Mouse (Mus musculus): ENCODE data around the gene Rpl7l1. TPM values are rescaled to one million over a fixed set of nuclear protein-coding genes. Genes with fewer than 3 reads are reported as not detected.
A peak's percentile ranks its signal among the peaks of the same experiment; 100 is the strongest.

Rpl7l1 gene
- 136 and 145 TPM in 2 replicates for polyA plus RNA-seq (2015; fragmentation: Nextera tagmentation; extraction: Ambion mirVana)

DNA sequence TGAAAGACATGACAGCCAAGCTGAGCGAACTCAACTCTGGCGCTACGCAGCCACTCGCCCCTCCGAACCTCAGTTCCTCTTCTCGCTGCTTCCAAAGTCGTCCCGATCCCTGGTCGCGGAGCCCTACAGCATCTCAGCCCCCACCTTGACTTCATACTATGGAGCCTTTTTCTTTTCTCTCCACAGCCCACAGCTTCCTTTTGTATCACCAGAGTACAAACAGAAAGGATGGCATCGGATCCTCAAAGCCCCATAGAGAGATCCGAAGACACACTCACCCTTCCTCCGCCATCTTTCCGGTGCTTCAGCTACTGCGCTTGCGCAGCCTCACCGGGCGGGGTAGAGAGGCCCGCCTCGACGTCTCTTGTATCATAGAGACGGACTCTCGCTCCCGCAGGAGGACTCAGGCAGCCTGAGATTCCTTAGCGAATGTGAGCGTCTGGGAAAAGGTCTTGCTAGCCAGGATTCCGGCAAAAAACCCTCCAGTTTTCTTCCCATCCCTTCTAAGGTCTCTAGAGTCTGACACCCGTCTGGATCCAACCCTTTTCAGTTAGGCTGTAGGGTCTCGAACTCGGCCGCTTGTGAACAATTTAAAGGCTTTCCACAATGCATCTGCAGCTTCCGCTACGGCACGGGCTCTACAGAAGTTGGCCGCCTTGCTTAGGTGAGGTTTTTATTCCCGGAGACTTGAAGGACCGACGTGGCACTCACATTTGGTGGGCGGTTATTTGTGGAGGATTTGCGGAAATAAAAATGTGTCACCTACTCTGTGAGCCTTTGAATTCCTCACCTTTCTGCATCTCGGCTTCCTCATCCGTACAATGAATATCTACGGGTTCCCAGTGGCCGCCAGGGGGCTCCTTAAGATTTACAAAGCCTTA lies at the start of gene Rpl7l1:
TSS of gene Rpl7l1 (minus strand) at position 332 of the 881 bp plus-strand sequence.
- under 1% methylated on average over 44 of the region's 44 CpGs for WGBS
- Histone ChIP-seq H3K9ac (peak within 1 kb of the TSS; percentile 57), H3K27ac (replicated peaks) (peak within 1 kb of the TSS; percentile 88), H3K4me3 (replicated peaks) (peak within 1 kb of the TSS; percentile 57), H3K4me1 (peaks cover 4% of the 10 kb centered on the region; the same call in 1 of the 2 replicates), H3K36me3 (peaks cover 31% of the 10 kb centered on the region), H3K9me3 (replicated peaks) (no peaks in the 10 kb centered on the region), H3K27me3 (no peaks in the 10 kb centered on the region), H3K4me2 (replicated peaks) (peak within 1 kb of the TSS; percentile 56)
- peak; percentile 94 for ATAC-seq (ENCODE audit: insufficient number of reproducible peaks, low FRiP score, low TSS enrichment, low read depth)

GRCm38 (mm10) chr17:46829856-46830535 lies 47.5 kb upstream of the Rpl7l1 start:
- H3K9ac ChIP-seq: no peak overlapping the region
- H3K4me2 ChIP-seq (replicated peaks): no peak overlapping the region
- 87% methylated on average over 11 of the region's 11 CpGs for WGBS
- H3K27ac ChIP-seq (replicated peaks): no peak overlapping the region
- ATAC-seq (ENCODE audit: insufficient number of reproducible peaks, low FRiP score, low TSS enrichment, low read depth): no peak
- no peaks in the 10 kb centered on the region for H3K27me3 ChIP-seq
- peaks cover 38% of the 10 kb centered on the region for H3K36me3 ChIP-seq
- no peaks in the 10 kb centered on the region for H3K9me3 ChIP-seq (replicated peaks)
- no peaks in the 10 kb centered on the region for H3K4me1 ChIP-seq
- no peak overlapping the region for H3K4me3 ChIP-seq (replicated peaks)

- H3K9me3 ChIP-seq (replicated peaks): no peaks in the 10 kb centered on the region
- no peak for ATAC-seq (ENCODE audit: insufficient number of reproducible peaks, low FRiP score, low TSS enrichment, low read depth)
Observed at GRCm38 (mm10) chr17:46828935-46829334, 46.5 kb upstream of the Rpl7l1 start.

GRCm38 (mm10) chr17:46823091-46823490 lies 40.6 kb upstream of the Rpl7l1 start:
- Histone ChIP-seq H3K4me2 (replicated peaks) (no peak overlapping the region), H3K9ac (no peak overlapping the region), H3K36me3 (peaks cover 71% of the 10 kb centered on the region), H3K4me1 (no peaks in the 10 kb centered on the region), H3K27me3 (no peaks in the 10 kb centered on the region), H3K9me3 (replicated peaks) (no peaks in the 10 kb centered on the region), H3K4me3 (replicated peaks) (no peak overlapping the region), H3K27ac (replicated peaks) (no peak overlapping the region)
- WGBS: 93% methylated on average over 8 of the region's 8 CpGs
- no peak for ATAC-seq (ENCODE audit: insufficient number of reproducible peaks, low FRiP score, low TSS enrichment, low read depth)

More at GRCm38 (mm10) chr17:46828935-46829334, 46.5 kb upstream of the Rpl7l1 start:
- Histone ChIP-seq H3K4me2 (replicated peaks) (no peak overlapping the region), H3K36me3 (peaks cover 48% of the 10 kb centered on the region), H3K27ac (replicated peaks) (no peak overlapping the region), H3K4me1 (no peaks in the 10 kb centered on the region), H3K27me3 (no peaks in the 10 kb centered on the region), H3K4me3 (replicated peaks) (no peak overlapping the region), H3K9ac (no peak overlapping the region)
- WGBS: 87% methylated on average over 3 of the region's 3 CpGs

GRCm38 (mm10) chr17:46820628-46821027 lies 38.2 kb upstream of the Rpl7l1 start:
- Histone ChIP-seq H3K9ac (no peak overlapping the region), H3K36me3 (peaks cover 67% of the 10 kb centered on the region), H3K9me3 (replicated peaks) (no peaks in the 10 kb centered on the region), H3K27me3 (no peaks in the 10 kb centered on the region), H3K4me2 (replicated peaks) (no peak overlapping the region), H3K4me1 (no peaks in the 10 kb centered on the region), H3K27ac (replicated peaks) (no peak overlapping the region), H3K4me3 (replicated peaks) (no peak overlapping the region)
- WGBS: 82% methylated on average over 7 of the region's 7 CpGs
- no peak for ATAC-seq (ENCODE audit: insufficient number of reproducible peaks, low FRiP score, low TSS enrichment, low read depth)

DNA sequence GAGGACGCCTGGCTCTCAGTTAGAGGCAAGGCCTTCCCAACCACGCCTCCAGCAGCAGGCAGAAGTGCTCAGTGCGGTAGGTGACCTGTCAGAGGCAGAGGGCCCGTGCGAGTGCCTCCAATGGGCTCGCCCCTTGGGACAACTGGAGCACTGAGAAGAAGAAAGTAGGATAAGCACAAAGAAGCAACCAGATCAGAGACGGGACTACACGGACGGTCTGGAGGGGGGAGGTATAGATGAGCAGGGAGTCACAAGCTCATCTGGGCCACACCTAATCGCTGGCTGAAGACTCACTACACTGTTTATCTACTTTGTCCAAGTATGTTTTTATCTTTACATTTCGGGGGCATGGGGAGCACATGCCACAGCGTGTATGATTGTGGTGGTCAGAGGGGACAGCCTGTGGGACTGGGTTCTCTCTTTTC lies 35.3 kb upstream of the Rpl7l1 start:
- Histone ChIP-seq H3K4me1 (no peaks in the 10 kb centered on the region), H3K4me3 (replicated peaks) (no peak overlapping the region), H3K27me3 (no peaks in the 10 kb centered on the region), H3K36me3 (peaks cover 64% of the 10 kb centered on the region), H3K27ac (replicated peaks) (no peak overlapping the region), H3K9me3 (replicated peaks) (no peaks in the 10 kb centered on the region), H3K4me2 (replicated peaks) (no peak overlapping the region), H3K9ac (no peak overlapping the region)
- WGBS: 88% methylated on average over 12 of the region's 12 CpGs
- ATAC-seq (ENCODE audit: insufficient number of reproducible peaks, low FRiP score, low TSS enrichment, low read depth): no peak

- Histone ChIP-seq H3K9ac (no peak overlapping the region), H3K4me1 (no peaks in the 10 kb centered on the region), H3K9me3 (replicated peaks) (no peaks in the 10 kb centered on the region), H3K4me2 (replicated peaks) (no peak overlapping the region), H3K27me3 (no peaks in the 10 kb centered on the region), H3K4me3 (replicated peaks) (no peak overlapping the region), H3K27ac (replicated peaks) (no peak overlapping the region), H3K36me3 (peaks cover 66% of the 10 kb centered on the region)
- no peak for ATAC-seq (ENCODE audit: insufficient number of reproducible peaks, low FRiP score, low TSS enrichment, low read depth)
- WGBS: 79% methylated on average over 13 of the region's 13 CpGs
Observed at GRCm38 (mm10) chr17:46816306-46816705, 33.8 kb upstream of the Rpl7l1 start.

DNA sequence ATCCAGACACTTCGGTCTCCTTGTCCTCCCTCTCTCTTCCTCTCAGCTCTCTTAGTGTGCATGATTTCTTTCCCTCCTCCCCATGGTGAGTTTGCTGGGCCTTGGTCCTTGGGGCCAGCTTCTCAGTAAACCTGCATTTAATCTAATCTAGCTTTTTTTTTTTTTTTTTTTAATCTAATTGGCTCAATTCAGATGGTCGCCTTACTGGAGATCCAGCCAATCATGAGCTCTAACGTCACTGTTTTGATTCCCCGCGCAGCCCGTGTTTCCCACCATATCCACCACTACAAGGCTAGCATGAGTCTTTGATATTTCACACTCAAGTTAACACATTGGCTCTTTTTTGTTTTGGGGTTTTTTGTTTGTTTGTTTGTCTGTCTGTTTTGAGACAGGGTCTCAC lies 32.0 kb upstream of the Rpl7l1 start:
- H3K27ac ChIP-seq (replicated peaks): no peak overlapping the region
- no peak overlapping the region for H3K4me3 ChIP-seq (replicated peaks)
- H3K9ac ChIP-seq: no peak overlapping the region
- ATAC-seq (ENCODE audit: insufficient number of reproducible peaks, low FRiP score, low TSS enrichment, low read depth): no peak
- no peak overlapping the region for H3K4me2 ChIP-seq (replicated peaks)
- no peaks in the 10 kb centered on the region for H3K27me3 ChIP-seq
- WGBS: 78% methylated on average over 6 of the region's 6 CpGs
- H3K9me3 ChIP-seq (replicated peaks): no peaks in the 10 kb centered on the region
- H3K4me1 ChIP-seq: no peaks in the 10 kb centered on the region
- H3K36me3 ChIP-seq: peaks cover 63% of the 10 kb centered on the region

- Histone ChIP-seq H3K36me3 (peaks cover 63% of the 10 kb centered on the region), H3K4me3 (replicated peaks) (no peak overlapping the region), H3K9ac (no peak overlapping the region), H3K4me2 (replicated peaks) (no peak overlapping the region), H3K27ac (replicated peaks) (no peak overlapping the region), H3K9me3 (replicated peaks) (no peaks in the 10 kb centered on the region), H3K4me1 (no peaks in the 10 kb centered on the region), H3K27me3 (no peaks in the 10 kb centered on the region)
- 82% methylated on average over 8 of the region's 8 CpGs for WGBS
- ATAC-seq (ENCODE audit: insufficient number of reproducible peaks, low FRiP score, low TSS enrichment, low read depth): no peak
Observed at GRCm38 (mm10) chr17:46813637-46814036, 31.2 kb upstream of the Rpl7l1 start.

GRCm38 (mm10) chr17:46812442-46812841 lies 30.0 kb upstream of the Rpl7l1 start:
- H3K36me3 ChIP-seq: peaks cover 67% of the 10 kb centered on the region
- H3K27ac ChIP-seq (replicated peaks): no peak overlapping the region
- H3K4me2 ChIP-seq (replicated peaks): no peak overlapping the region
- WGBS: 83% methylated on average over 1 of the region's 1 CpGs
- no peaks in the 10 kb centered on the region for H3K9me3 ChIP-seq (replicated peaks)
- H3K4me1 ChIP-seq: no peaks in the 10 kb centered on the region
- no peaks in the 10 kb centered on the region for H3K27me3 ChIP-seq
- ATAC-seq (ENCODE audit: insufficient number of reproducible peaks, low FRiP score, low TSS enrichment, low read depth): no peak
- H3K4me3 ChIP-seq (replicated peaks): no peak overlapping the region
- H3K9ac ChIP-seq: no peak overlapping the region

DNA sequence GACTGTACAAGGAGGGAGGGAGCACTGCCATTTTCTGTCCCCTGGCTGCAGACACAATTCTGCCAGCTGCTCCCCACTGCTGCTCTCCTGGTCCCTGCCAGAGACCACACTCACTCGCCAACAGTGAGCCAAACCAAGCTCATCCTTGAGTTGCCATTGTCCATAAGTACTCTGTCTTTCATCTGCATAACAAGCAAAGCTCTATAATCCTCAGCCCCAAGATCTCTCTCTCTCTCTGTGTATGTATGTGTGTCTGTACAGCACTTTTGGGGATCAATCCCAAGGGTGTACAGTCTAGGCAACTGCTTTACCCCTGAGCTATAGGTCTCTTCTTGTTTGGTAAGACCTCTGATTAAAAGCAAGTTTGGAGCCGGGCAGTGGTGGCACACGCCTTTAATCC lies 28.2 kb upstream of the Rpl7l1 start:
- Histone ChIP-seq H3K27ac (replicated peaks) (no peak overlapping the region), H3K4me3 (replicated peaks) (no peak overlapping the region), H3K36me3 (peaks cover 74% of the 10 kb centered on the region), H3K4me2 (replicated peaks) (no peak overlapping the region), H3K9me3 (replicated peaks) (no peaks in the 10 kb centered on the region), H3K4me1 (no peaks in the 10 kb centered on the region), H3K27me3 (no peaks in the 10 kb centered on the region), H3K9ac (no peak overlapping the region)
- WGBS: 85% methylated on average over 3 of the region's 3 CpGs
- ATAC-seq (ENCODE audit: insufficient number of reproducible peaks, low FRiP score, low TSS enrichment, low read depth): no peak
